Mouse (Mus musculus): Measurements from ENCODE around the gene Pacrg. TPM values are rescaled to one million over a fixed set of nuclear protein-coding genes. Genes with fewer than 3 reads are reported as not detected.

Gene Pacrg
- polyA plus RNA-seq, 1 experiment from 2014 or later = 6.7 TPM

DNA sequence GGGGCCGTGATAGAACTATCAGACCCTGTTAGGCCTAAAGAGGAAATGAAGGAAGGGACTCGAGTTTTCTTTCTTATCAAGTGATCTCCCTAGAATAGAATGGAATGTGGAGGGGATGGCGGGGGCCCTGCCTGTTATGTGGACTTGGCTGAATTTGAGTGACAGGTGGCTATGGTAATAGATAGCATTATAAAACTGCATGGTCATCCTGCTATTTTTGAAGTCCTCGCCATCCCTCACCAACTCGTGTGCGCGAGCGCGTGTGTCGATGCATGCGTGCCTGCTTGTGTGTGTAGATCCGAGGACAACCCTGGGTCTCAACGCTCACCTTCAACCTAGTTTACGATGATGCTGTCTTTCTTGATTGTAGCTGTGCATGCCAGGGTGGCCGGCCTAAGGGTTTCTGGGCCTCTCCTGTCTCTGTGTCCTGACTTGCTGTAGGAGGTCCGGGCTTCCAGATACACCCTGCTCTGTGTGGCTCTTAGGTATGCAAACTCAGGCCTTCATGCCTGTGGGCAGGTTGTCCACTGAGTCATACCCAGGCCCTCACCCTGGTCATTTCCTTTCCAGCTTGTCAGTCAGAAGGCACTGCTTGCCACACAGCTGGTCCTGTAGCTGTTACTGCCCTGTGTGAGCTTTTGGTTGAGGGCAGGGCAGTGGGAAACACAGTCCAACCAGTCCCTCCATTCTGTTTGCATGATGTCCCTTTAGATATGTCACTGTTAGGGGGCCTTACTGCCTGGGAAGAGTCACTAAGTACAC is 287.6 kb downstream of the Pacrg start:
- H3K9ac ChIP-seq (replicated peaks; ENCODE audit: low read depth, low read length) = no peak overlapping the region
- no peaks in the 10 kb centered on the region for H3K9me3 ChIP-seq (ENCODE audit: control insufficient read depth, low read length)
- no peaks in the 10 kb centered on the region for H3K36me3 ChIP-seq (ENCODE audit: control insufficient read depth, insufficient read depth)
- no peaks in the 10 kb centered on the region for H3K27me3 ChIP-seq (replicated peaks; ENCODE audit: control insufficient read depth, insufficient read depth, low read length)
- H3K4me2 ChIP-seq (ENCODE audit: low read length) = no peak overlapping the region
- no peak for ATAC-seq
- H3K4me1 ChIP-seq (replicated peaks; ENCODE audit: control insufficient read depth, insufficient read depth, low read length) = no peaks in the 10 kb centered on the region; the same call in 1 of the 2 replicates
- no peak overlapping the region for H3K27ac ChIP-seq (ENCODE audit: low read length)
- H3K4me3 ChIP-seq (replicated peaks; ENCODE audit: low read length) = no peak overlapping the region
- 93% methylated on average over 16 of the region's 16 CpGs for WGBS

DNA sequence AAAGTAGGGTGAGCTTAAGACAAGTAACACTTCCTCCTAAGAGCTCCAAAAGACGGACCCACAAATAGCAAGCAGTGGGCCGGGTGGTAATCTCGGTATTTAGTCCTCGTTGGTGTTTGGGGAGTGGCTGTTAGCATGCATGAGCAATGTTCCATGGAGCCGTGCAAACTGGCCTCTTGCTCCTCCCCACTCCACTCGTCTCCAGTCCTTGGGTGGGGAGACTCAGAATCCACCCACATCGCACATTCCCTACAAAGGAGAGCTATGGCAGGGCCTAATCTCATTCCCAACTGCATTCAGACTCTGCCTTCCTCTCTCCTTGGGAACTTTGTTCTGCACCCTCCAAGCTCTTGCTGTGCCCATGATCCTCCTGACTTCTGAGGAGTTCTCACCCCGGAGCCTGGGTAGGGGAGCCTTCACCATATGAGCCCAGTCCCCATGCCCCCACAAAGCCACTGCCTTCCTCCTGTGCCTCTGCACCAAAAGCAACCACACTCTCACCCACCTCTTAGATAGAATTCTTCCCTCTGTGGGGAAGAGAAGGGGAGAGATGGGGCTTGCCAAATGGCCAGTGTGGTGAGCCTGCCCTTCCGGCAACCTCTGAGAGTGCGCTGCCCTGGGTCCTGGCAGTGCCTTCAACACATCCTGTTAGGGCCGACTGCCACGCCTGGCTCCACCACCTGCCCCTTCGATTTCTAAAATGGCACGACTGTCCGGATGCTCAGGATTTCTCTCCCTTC is 289.2 kb downstream of the Pacrg start:
- Histone ChIP-seq H3K9me3 (ENCODE audit: control insufficient read depth, low read length) (no peaks in the 10 kb centered on the region), H3K4me2 (ENCODE audit: low read length) (no peak overlapping the region), H3K9ac (replicated peaks; ENCODE audit: low read depth, low read length) (no peak overlapping the region), H3K27ac (ENCODE audit: low read length) (no peak overlapping the region), H3K36me3 (ENCODE audit: control insufficient read depth, insufficient read depth) (no peaks in the 10 kb centered on the region), H3K27me3 (replicated peaks; ENCODE audit: control insufficient read depth, insufficient read depth, low read length) (no peaks in the 10 kb centered on the region), H3K4me1 (replicated peaks; ENCODE audit: control insufficient read depth, insufficient read depth, low read length) (no peaks in the 10 kb centered on the region; the same call in 1 of the 2 replicates), H3K4me3 (replicated peaks; ENCODE audit: low read length) (no peak overlapping the region)
- WGBS = 78% methylated on average over 15 of the region's 15 CpGs
- ATAC-seq = no peak

DNA sequence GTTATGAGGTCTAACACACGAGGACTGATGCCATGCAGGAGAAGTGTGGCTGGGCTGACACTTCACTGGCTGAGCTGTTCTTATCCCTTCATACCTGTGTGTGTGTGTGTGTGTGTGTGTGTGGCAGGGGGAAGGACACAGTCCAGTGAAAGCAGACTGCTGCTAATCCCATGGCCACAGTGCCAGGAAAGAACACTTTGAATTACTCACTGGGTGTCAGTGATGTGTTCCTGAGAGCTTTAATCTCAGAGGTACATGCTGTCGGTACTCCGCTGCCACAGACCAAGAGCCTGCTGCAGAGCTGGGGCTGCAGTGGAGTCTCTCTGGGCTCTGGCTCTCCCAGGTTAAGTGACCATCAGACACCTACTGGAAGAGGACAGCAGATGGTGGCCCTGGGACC is 290.3 kb downstream of the Pacrg start:
- Histone ChIP-seq H3K27me3 (replicated peaks; ENCODE audit: control insufficient read depth, insufficient read depth, low read length) (no peaks in the 10 kb centered on the region), H3K4me1 (replicated peaks; ENCODE audit: control insufficient read depth, insufficient read depth, low read length) (no peaks in the 10 kb centered on the region; the same call in 1 of the 2 replicates), H3K4me3 (replicated peaks; ENCODE audit: low read length) (no peak overlapping the region), H3K9ac (replicated peaks; ENCODE audit: low read depth, low read length) (no peak overlapping the region), H3K27ac (ENCODE audit: low read length) (no peak overlapping the region), H3K4me2 (ENCODE audit: low read length) (no peak overlapping the region), H3K9me3 (ENCODE audit: control insufficient read depth, low read length) (no peaks in the 10 kb centered on the region), H3K36me3 (ENCODE audit: control insufficient read depth, insufficient read depth) (no peaks in the 10 kb centered on the region)
- 86% methylated on average over 3 of the region's 3 CpGs for WGBS
- no peak for ATAC-seq

DNA sequence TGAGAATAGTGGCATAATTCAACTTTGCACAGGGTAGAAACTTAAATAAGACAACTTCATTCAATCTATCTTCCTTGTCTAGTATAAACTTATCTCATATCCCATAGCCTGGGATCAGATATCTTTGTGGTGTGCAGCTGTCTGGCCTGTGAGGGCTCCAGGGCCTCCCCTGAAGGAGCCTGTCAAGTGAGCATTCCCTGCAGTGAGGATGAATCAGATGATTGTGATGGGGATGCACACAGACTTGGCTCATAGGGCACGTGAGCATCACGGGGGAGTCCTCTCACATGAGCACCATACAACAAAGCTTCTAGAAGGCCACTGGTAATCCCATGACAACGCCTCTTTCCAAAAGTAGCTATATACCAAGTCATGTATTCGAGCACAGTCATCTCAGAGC is 291.1 kb downstream of the Pacrg start:
- H3K27ac ChIP-seq (ENCODE audit: low read length) = no peak overlapping the region
- H3K4me1 ChIP-seq (replicated peaks; ENCODE audit: control insufficient read depth, insufficient read depth, low read length) = no peaks in the 10 kb centered on the region; the same call in 1 of the 2 replicates
- no peaks in the 10 kb centered on the region for H3K36me3 ChIP-seq (ENCODE audit: control insufficient read depth, insufficient read depth)
- H3K4me2 ChIP-seq (ENCODE audit: low read length) = no peak overlapping the region
- no peak overlapping the region for H3K9ac ChIP-seq (replicated peaks; ENCODE audit: low read depth, low read length)
- no peaks in the 10 kb centered on the region for H3K27me3 ChIP-seq (replicated peaks; ENCODE audit: control insufficient read depth, insufficient read depth, low read length)
- no peaks in the 10 kb centered on the region for H3K9me3 ChIP-seq (ENCODE audit: control insufficient read depth, low read length)
- WGBS = 90% methylated on average over 4 of the region's 4 CpGs
- no peak for ATAC-seq
- H3K4me3 ChIP-seq (replicated peaks; ENCODE audit: low read length) = no peak overlapping the region

DNA sequence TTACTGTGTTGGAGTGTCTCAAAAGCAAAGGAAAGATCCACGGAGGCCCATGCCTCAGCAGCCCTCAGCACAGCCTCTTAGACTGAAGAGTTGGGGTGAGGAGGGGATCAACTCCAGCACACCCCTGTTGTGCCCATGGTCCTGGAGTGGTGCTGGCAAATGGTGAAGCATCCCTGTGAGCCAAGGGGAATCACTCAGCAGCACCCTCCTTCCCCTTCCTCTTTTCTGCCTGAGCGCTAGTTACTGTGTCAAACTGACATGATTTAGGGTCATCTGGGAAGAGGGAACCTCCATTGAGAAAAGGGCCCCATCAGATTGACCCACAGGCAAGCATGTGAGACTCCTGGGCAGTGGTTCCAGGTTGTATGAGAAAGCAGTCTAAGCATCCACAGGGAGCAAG is 299.3 kb downstream of the Pacrg start:
- no peak overlapping the region for H3K4me2 ChIP-seq (ENCODE audit: low read length)
- 91% methylated on average over 2 of the region's 2 CpGs for WGBS
- no peak overlapping the region for H3K9ac ChIP-seq (replicated peaks; ENCODE audit: low read depth, low read length)
- no peaks in the 10 kb centered on the region for H3K27me3 ChIP-seq (replicated peaks; ENCODE audit: control insufficient read depth, insufficient read depth, low read length)
- ATAC-seq = no peak
- H3K9me3 ChIP-seq (ENCODE audit: control insufficient read depth, low read length) = no peaks in the 10 kb centered on the region
- H3K4me1 ChIP-seq (replicated peaks; ENCODE audit: control insufficient read depth, insufficient read depth, low read length) = no peaks in the 10 kb centered on the region
- H3K4me3 ChIP-seq (replicated peaks; ENCODE audit: low read length) = no peak overlapping the region
- no peaks in the 10 kb centered on the region for H3K36me3 ChIP-seq (ENCODE audit: control insufficient read depth, insufficient read depth)
- no peak overlapping the region for H3K27ac ChIP-seq (ENCODE audit: low read length)

DNA sequence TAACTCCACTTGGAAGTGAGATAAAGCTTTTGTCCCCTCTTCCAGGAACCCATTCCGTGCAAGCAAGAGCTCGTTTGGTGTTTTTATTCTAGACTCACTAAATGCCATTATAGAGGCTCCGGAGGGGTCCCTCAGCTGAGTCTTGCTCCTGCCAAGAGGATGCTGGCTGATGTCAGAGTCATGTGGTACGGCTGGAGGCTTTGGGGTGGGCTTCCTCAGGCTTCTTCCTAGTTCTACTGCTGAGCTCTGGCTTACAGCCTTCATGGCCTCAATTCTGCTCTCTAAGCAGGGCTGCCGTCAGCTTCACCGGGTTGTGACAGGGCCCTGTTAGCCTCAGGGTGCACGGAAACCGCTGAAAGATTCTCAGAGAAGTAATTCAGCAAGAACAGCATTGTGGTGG is 305.9 kb downstream of the Pacrg start:
- 19% methylated on average over 8 of the region's 8 CpGs for WGBS
- ATAC-seq = peak; percentile 67
- H3K4me2 ChIP-seq (ENCODE audit: low read length) = peak overlapping the region; percentile 18

DNA sequence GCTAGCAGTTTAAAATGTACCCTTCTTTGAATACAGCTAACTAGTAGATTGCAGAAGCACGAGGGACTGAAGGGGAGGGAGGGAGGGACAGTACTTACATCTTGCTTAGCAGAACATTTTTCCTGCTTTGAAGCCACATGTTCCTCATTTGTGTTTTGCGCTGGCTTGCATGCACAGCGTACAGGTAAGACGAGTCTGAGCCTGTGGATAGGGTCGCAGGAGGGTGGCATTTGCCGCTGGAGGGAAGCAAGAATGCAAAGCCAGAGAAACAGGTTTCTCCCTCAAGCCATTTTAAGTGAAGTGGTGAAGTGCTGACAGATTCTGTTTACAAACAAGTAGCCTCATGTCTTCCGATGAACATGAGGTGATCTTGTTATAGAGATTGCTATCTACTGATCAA is 306.6 kb downstream of the Pacrg start:
- WGBS = 79% methylated on average over 7 of the region's 7 CpGs

More for the DNA sequence above, 305.9 kb downstream of the Pacrg start:
- Histone ChIP-seq H3K9me3 (ENCODE audit: control insufficient read depth, low read length) (no peaks in the 10 kb centered on the region), H3K36me3 (ENCODE audit: control insufficient read depth, insufficient read depth) (no peaks in the 10 kb centered on the region), H3K4me3 (replicated peaks; ENCODE audit: low read length) (no peak overlapping the region), H3K27ac (ENCODE audit: low read length) (no peak overlapping the region), H3K9ac (replicated peaks; ENCODE audit: low read depth, low read length) (peak overlapping the region; percentile 35; the same call in 1 of the 2 replicates), H3K27me3 (replicated peaks; ENCODE audit: control insufficient read depth, insufficient read depth, low read length) (no peaks in the 10 kb centered on the region), H3K4me1 (replicated peaks; ENCODE audit: control insufficient read depth, insufficient read depth, low read length) (peaks cover 29% of the 10 kb centered on the region)

DNA sequence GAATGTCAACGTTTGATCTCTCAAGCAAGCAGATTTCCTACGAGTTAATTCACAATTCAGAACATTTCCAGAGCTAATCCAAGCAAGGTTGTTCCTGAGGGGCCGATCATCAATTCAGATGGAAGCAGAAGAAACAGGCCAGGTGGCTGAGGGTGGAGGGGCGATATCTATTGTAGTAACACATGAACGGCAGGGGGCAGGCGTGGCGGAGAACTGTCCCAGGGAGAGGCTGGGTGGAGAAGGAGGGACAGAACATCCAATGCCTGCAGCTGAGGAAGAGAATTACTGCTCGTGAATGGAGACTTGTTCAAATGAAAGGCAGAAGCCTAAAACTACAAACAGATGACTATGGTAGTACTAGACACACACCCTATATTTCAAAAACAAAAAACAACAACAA is 309.1 kb downstream of the Pacrg start:
- Histone ChIP-seq H3K4me2 (ENCODE audit: low read length) (no peak overlapping the region), H3K4me1 (replicated peaks; ENCODE audit: control insufficient read depth, insufficient read depth, low read length) (peaks cover 29% of the 10 kb centered on the region)
- peak; percentile 11; the same call in 1 of the 2 replicates for ATAC-seq

More for the DNA sequence above, 306.6 kb downstream of the Pacrg start:
- no peak for ATAC-seq
- no peak overlapping the region for H3K27ac ChIP-seq (ENCODE audit: low read length)
- H3K4me3 ChIP-seq (replicated peaks; ENCODE audit: low read length) = no peak overlapping the region
- no peaks in the 10 kb centered on the region for H3K9me3 ChIP-seq (ENCODE audit: control insufficient read depth, low read length)
- no peaks in the 10 kb centered on the region for H3K27me3 ChIP-seq (replicated peaks; ENCODE audit: control insufficient read depth, insufficient read depth, low read length)
- no peaks in the 10 kb centered on the region for H3K36me3 ChIP-seq (ENCODE audit: control insufficient read depth, insufficient read depth)
- H3K4me1 ChIP-seq (replicated peaks; ENCODE audit: control insufficient read depth, insufficient read depth, low read length) = peaks cover 29% of the 10 kb centered on the region
- H3K9ac ChIP-seq (replicated peaks; ENCODE audit: low read depth, low read length) = no peak overlapping the region
- H3K4me2 ChIP-seq (ENCODE audit: low read length) = no peak overlapping the region

DNA sequence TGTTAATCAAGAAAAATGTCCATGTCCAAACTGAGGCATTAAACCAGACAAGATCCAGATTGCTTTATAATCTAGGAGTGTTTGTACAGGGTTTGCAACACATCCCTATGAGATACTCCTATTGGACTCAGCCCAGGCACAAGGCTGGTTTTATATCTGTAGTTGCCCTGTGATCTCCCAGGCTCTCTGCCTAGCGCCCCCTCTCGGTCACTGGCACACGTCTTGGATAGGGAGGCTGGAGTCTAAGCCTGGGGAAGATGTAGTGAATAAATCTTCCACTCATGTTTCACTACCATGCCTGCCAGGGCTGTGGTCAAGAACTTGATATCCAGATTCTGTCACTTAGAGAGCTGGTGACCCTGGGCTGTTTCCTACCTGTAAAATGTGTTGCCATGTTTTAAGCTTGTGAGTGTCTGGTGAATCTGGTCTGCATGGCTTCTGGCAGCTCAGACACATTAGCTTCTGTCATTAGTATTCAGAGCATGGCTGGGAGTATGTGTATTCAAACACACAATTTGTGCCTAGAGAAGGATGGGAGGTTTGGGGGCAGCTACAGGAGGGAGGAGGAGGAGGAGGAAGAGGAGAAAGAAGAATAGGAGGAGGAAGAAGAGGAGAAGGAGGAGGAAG is 310.7 kb downstream of the Pacrg start:
- 69% methylated on average over 3 of the region's 3 CpGs for WGBS
- no peak for ATAC-seq
- Histone ChIP-seq H3K9me3 (ENCODE audit: control insufficient read depth, low read length) (no peaks in the 10 kb centered on the region), H3K4me3 (replicated peaks; ENCODE audit: low read length) (no peak overlapping the region), H3K27ac (ENCODE audit: low read length) (no peak overlapping the region), H3K4me1 (replicated peaks; ENCODE audit: control insufficient read depth, insufficient read depth, low read length) (peaks cover 29% of the 10 kb centered on the region), H3K9ac (replicated peaks; ENCODE audit: low read depth, low read length) (no peak overlapping the region), H3K4me2 (ENCODE audit: low read length) (no peak overlapping the region), H3K36me3 (ENCODE audit: control insufficient read depth, insufficient read depth) (no peaks in the 10 kb centered on the region), H3K27me3 (replicated peaks; ENCODE audit: control insufficient read depth, insufficient read depth, low read length) (no peaks in the 10 kb centered on the region)

More for the DNA sequence above, 309.1 kb downstream of the Pacrg start:
- no peaks in the 10 kb centered on the region for H3K27me3 ChIP-seq (replicated peaks; ENCODE audit: control insufficient read depth, insufficient read depth, low read length)
- no peak overlapping the region for H3K9ac ChIP-seq (replicated peaks; ENCODE audit: low read depth, low read length)
- 24% methylated on average over 8 of the region's 8 CpGs for WGBS
- H3K27ac ChIP-seq (ENCODE audit: low read length) = no peak overlapping the region
- H3K4me3 ChIP-seq (replicated peaks; ENCODE audit: low read length) = no peak overlapping the region
- no peaks in the 10 kb centered on the region for H3K9me3 ChIP-seq (ENCODE audit: control insufficient read depth, low read length)
- no peaks in the 10 kb centered on the region for H3K36me3 ChIP-seq (ENCODE audit: control insufficient read depth, insufficient read depth)

Measured in forebrain, embryonic 16.5 days (tissue).